Mouse (Mus musculus) spleen, adult 2 months (tissue): ENCODE measurements at regions not wholly inside any gene's neighbourhood (a gene's known extent, or its start where the extent isn't known, plus 50 kb on each side); places are given as distances from the start of the nearest gene placed in this dataset.

ENCODE experiments used
- DNase-seq, 2 experiments: peaks; one replicate each; pipeline versions ENCODE4 v3.0.0 to v3.0.0-alpha.2; 2012 to 2021; ENCODE audit warnings: low spot score in 2 of 2, low read depth in 1 of 2
- H3K27ac ChIP-seq: fragments of 200-500 bp; 2 replicates; pipeline ENCODE4 v1.5.1; 2012; ENCODE audit warnings: low read length, inconsistent platforms; ENCODE audit not compliant: insufficient read depth
- H3K27me3 ChIP-seq: fragments of 200-500 bp; 2 replicates; pipeline ENCODE4 v1.6.1; 2012; ENCODE audit warnings: mild to moderate bottlenecking, moderate library complexity, low read length, inconsistent platforms; ENCODE audit not compliant: control insufficient read depth, insufficient read depth
- H3K36me3 ChIP-seq: fragments of 200-500 bp; 2 replicates; pipeline ENCODE4 v1.6.1; 2012; ENCODE audit warnings: mild to moderate bottlenecking, low read length, inconsistent platforms; ENCODE audit not compliant: control insufficient read depth, insufficient read depth
- H3K4me1 ChIP-seq: fragments of 200-500 bp; 2 replicates; pipeline ENCODE4 v1.6.1; 2011; ENCODE audit warnings: inconsistent platforms; ENCODE audit not compliant: control insufficient read depth, insufficient read depth, insufficient read length
- H3K4me3 ChIP-seq: fragments of 200-500 bp; 2 replicates; pipeline ENCODE4 v1.5.1; 2011; ENCODE audit warnings: mild to moderate bottlenecking, inconsistent platforms; ENCODE audit not compliant: insufficient read depth, insufficient read length; ENCODE audit errors: extremely low read depth
- CTCF ChIP-seq: fragments of 200-500 bp; IDR thresholded peaks from 2 replicates; pipeline ENCODE4 v1.5.1; 2011; ENCODE audit warnings: mild to moderate bottlenecking, inconsistent platforms; ENCODE audit not compliant: insufficient read depth, insufficient read length, insufficient replicate concordance; ENCODE audit errors: extremely low read depth
- POLR2A ChIP-seq: fragments of 200-500 bp; IDR thresholded peaks from 2 replicates; pipeline ENCODE4 v1.6.1; 2011; ENCODE audit warnings: low read depth, low read length, inconsistent platforms
- WGBS: fragments of 180-500 bp; shearing (Covaris S2); methylation state at CpG from one replicate; pipeline ENCODE4 v1.1.7; 2018; 5-methylcytosine and 5-hydroxymethylcytosine counted together

- Histone ChIP-seq H3K36me3 (no peaks in the 10 kb centered on the region), H3K27me3 (no peaks in the 10 kb centered on the region), H3K4me1 (peaks cover 17% of the 10 kb centered on the region; the same call in 1 of the 2 replicates), H3K4me3 (no peak overlapping the region), H3K27ac (no peak overlapping the region)
- TF ChIP-seq POLR2A (no peak), CTCF (no peak)
- no peak for DNase-seq
Observed at GRCm38 (mm10) chr5:29897617-29898016, 115.3 kb upstream of the Il6 start.

GRCm38 (mm10) chr5:29901716-29902115 lies 111.2 kb upstream of the Il6 start:
- Histone ChIP-seq H3K36me3 (no peaks in the 10 kb centered on the region), H3K27ac (no peak overlapping the region), H3K4me1 (peaks cover 2% of the 10 kb centered on the region; the same call in 1 of the 2 replicates), H3K4me3 (no peak overlapping the region), H3K27me3 (no peaks in the 10 kb centered on the region)
- no peak for DNase-seq
- WGBS = 16% methylated on average over 2 of the region's 2 CpGs
- TF ChIP-seq CTCF = no peak
- no peak for TF ChIP-seq POLR2A

- DNase-seq = no peak
- Histone ChIP-seq H3K36me3 (no peaks in the 10 kb centered on the region), H3K4me1 (no peaks in the 10 kb centered on the region), H3K27ac (no peak overlapping the region), H3K4me3 (no peak overlapping the region), H3K27me3 (no peaks in the 10 kb centered on the region)
- TF ChIP-seq CTCF (no peak), POLR2A (no peak)
- 19% methylated on average over 2 of the region's 2 CpGs for WGBS
Observed at GRCm38 (mm10) chr5:29920295-29920694, 92.6 kb upstream of the Il6 start.

GRCm38 (mm10) chr5:29925527-29925926 lies 87.4 kb upstream of the Il6 start:
- no peaks in the 10 kb centered on the region for H3K27me3 ChIP-seq
- 73% methylated on average over 2 of the region's 2 CpGs for WGBS
- TF ChIP-seq POLR2A (no peak), CTCF (no peak)
- no peak overlapping the region for H3K27ac ChIP-seq
- no peaks in the 10 kb centered on the region for H3K4me1 ChIP-seq
- H3K4me3 ChIP-seq = no peak overlapping the region
- no peak for DNase-seq
- no peaks in the 10 kb centered on the region; the same call in 1 of the 2 replicates for H3K36me3 ChIP-seq

- no peak for DNase-seq
- Histone ChIP-seq H3K4me1 (no peaks in the 10 kb centered on the region), H3K36me3 (no peaks in the 10 kb centered on the region; the same call in 1 of the 2 replicates), H3K27me3 (no peaks in the 10 kb centered on the region), H3K4me3 (no peak overlapping the region), H3K27ac (no peak overlapping the region)
- WGBS = 10% methylated on average over 1 of the region's 1 CpGs
- TF ChIP-seq POLR2A (no peak), CTCF (no peak)
Observed at GRCm38 (mm10) chr5:29927594-29927993, 85.3 kb upstream of the Il6 start.

- TF ChIP-seq POLR2A (no peak), CTCF (no peak)
- no peak overlapping the region for H3K27ac ChIP-seq
- 93% methylated on average over 2 of the region's 2 CpGs for WGBS
Observed at GRCm38 (mm10) chr5:29929381-29929780, 83.5 kb upstream of the Il6 start.

GRCm38 (mm10) chr5:29947225-29947624 lies 65.7 kb upstream of the Il6 start:
- H3K27me3 ChIP-seq = no peaks in the 10 kb centered on the region
- no peak for DNase-seq
- H3K4me3 ChIP-seq = no peak overlapping the region
- 17% methylated on average over 2 of the region's 2 CpGs for WGBS
- peaks cover 5% of the 10 kb centered on the region; the same call in 1 of the 2 replicates for H3K4me1 ChIP-seq
- H3K27ac ChIP-seq = no peak overlapping the region
- TF ChIP-seq CTCF (no peak), POLR2A (no peak)
- H3K36me3 ChIP-seq = no peaks in the 10 kb centered on the region

More at GRCm38 (mm10) chr5:29929381-29929780, 83.5 kb upstream of the Il6 start:
- no peaks in the 10 kb centered on the region for H3K4me1 ChIP-seq
- no peak overlapping the region for H3K4me3 ChIP-seq
- H3K36me3 ChIP-seq = no peaks in the 10 kb centered on the region; the same call in 1 of the 2 replicates
- no peak for DNase-seq
- H3K27me3 ChIP-seq = no peaks in the 10 kb centered on the region
